Mouse (Mus musculus): ENCODE results near the gene Rarres1.
A peak's percentile ranks its signal among the peaks of the same experiment; 100 is the strongest.

The Rarres1 gene

GRCm38 (mm10) chr3:67503878-67504277 lies 11.4 kb downstream of the Rarres1 start:
- peaks cover 60% of the 10 kb centered on the region for H3K4me1 ChIP-seq (replicated peaks; ENCODE audit: low read depth, low read length)
- H3K27me3 ChIP-seq (ENCODE audit: insufficient read depth, low read length): no peaks in the 10 kb centered on the region

GRCm38 (mm10) chr3:67499406-67499791 lies 15.9 kb downstream of the Rarres1 start:
- no peaks in the 10 kb centered on the region for H3K27me3 ChIP-seq (ENCODE audit: insufficient read depth, low read length)
- H3K4me1 ChIP-seq (replicated peaks; ENCODE audit: low read depth, low read length): peaks cover 27% of the 10 kb centered on the region
- H3K4me3 ChIP-seq (replicated peaks; ENCODE audit: low read length): no peak overlapping the region
- H3K36me3 ChIP-seq (ENCODE audit: insufficient read depth, low read length): no peaks in the 10 kb centered on the region
- peaks cover 17% of the 10 kb centered on the region for H3K9me3 ChIP-seq (ENCODE audit: low read length)
- no peak for TF ChIP-seq POU5F1 (IDR thresholded peaks at IDR 0.05; ENCODE audit: borderline replicate concordance, low read length)
- no peak for TF ChIP-seq NANOG (IDR thresholded peaks at IDR 0.05; ENCODE audit: borderline replicate concordance, low read length)
- TF ChIP-seq CTCF (conservative IDR thresholded peaks at IDR 0.05; ENCODE audit: low read length): no peak

More at GRCm38 (mm10) chr3:67503878-67504277, 11.4 kb downstream of the Rarres1 start:
- Histone ChIP-seq H3K36me3 (ENCODE audit: insufficient read depth, low read length) (no peaks in the 10 kb centered on the region), H3K4me3 (replicated peaks; ENCODE audit: low read length) (peak overlapping the region; percentile 45), H3K9me3 (ENCODE audit: low read length) (peaks cover 33% of the 10 kb centered on the region)
- TF ChIP-seq CTCF (conservative IDR thresholded peaks at IDR 0.05; ENCODE audit: low read length) (no peak), NANOG (IDR thresholded peaks at IDR 0.05; ENCODE audit: borderline replicate concordance, low read length) (peak; percentile 70; the same call in 1 of the 2 replicates)

- Histone ChIP-seq H3K4me3 (replicated peaks; ENCODE audit: low read length) (no peak overlapping the region), H3K4me1 (replicated peaks; ENCODE audit: low read depth, low read length) (peaks cover 22% of the 10 kb centered on the region), H3K9me3 (ENCODE audit: low read length) (peaks cover 17% of the 10 kb centered on the region), H3K27me3 (ENCODE audit: insufficient read depth, low read length) (0 out of 2 replicates have a peak, but pooled peaks cover under 1% of the 10 kb centered on the region), H3K36me3 (ENCODE audit: insufficient read depth, low read length) (no peaks in the 10 kb centered on the region)
- TF ChIP-seq POU5F1 (IDR thresholded peaks at IDR 0.05; ENCODE audit: borderline replicate concordance, low read length): no peak
- TF ChIP-seq CTCF (conservative IDR thresholded peaks at IDR 0.05; ENCODE audit: low read length): no peak
- no peak for TF ChIP-seq NANOG (IDR thresholded peaks at IDR 0.05; ENCODE audit: borderline replicate concordance, low read length)
Observed at GRCm38 (mm10) chr3:67498773-67499405, 16.4 kb downstream of the Rarres1 start.

- Histone ChIP-seq H3K4me1 (replicated peaks; ENCODE audit: low read depth, low read length) (peaks cover 14% of the 10 kb centered on the region), H3K27me3 (ENCODE audit: insufficient read depth, low read length) (peaks cover 8% of the 10 kb centered on the region; the same call in 1 of the 2 replicates), H3K36me3 (ENCODE audit: insufficient read depth, low read length) (no peaks in the 10 kb centered on the region), H3K4me3 (replicated peaks; ENCODE audit: low read length) (no peak overlapping the region), H3K9me3 (ENCODE audit: low read length) (peaks cover 17% of the 10 kb centered on the region)
- TF ChIP-seq NANOG (IDR thresholded peaks at IDR 0.05; ENCODE audit: borderline replicate concordance, low read length) (no peak), POU5F1 (IDR thresholded peaks at IDR 0.05; ENCODE audit: borderline replicate concordance, low read length) (no peak), CTCF (conservative IDR thresholded peaks at IDR 0.05; ENCODE audit: low read length) (no peak)
Observed at GRCm38 (mm10) chr3:67497998-67498397, 17.3 kb downstream of the Rarres1 start.

- peaks cover 17% of the 10 kb centered on the region for H3K9me3 ChIP-seq (ENCODE audit: low read length)
- peaks cover 8% of the 10 kb centered on the region; the same call in 1 of the 2 replicates for H3K27me3 ChIP-seq (ENCODE audit: insufficient read depth, low read length)
- H3K4me3 ChIP-seq (replicated peaks; ENCODE audit: low read length): no peak overlapping the region
- TF ChIP-seq CTCF (conservative IDR thresholded peaks at IDR 0.05; ENCODE audit: low read length) (no peak), POU5F1 (IDR thresholded peaks at IDR 0.05; ENCODE audit: borderline replicate concordance, low read length) (no peak), NANOG (IDR thresholded peaks at IDR 0.05; ENCODE audit: borderline replicate concordance, low read length) (no peak)
- no peaks in the 10 kb centered on the region for H3K36me3 ChIP-seq (ENCODE audit: insufficient read depth, low read length)
- peaks cover 17% of the 10 kb centered on the region for H3K4me1 ChIP-seq (replicated peaks; ENCODE audit: low read depth, low read length)
Observed at GRCm38 (mm10) chr3:67496310-67496709, 19.0 kb downstream of the Rarres1 start.

GRCm38 (mm10) chr3:67493132-67493531 lies 22.2 kb downstream of the Rarres1 start:
- H3K27me3 ChIP-seq (ENCODE audit: insufficient read depth, low read length): peaks cover 8% of the 10 kb centered on the region; the same call in 1 of the 2 replicates
- peaks cover 22% of the 10 kb centered on the region for H3K4me1 ChIP-seq (replicated peaks; ENCODE audit: low read depth, low read length)
- TF ChIP-seq NANOG (IDR thresholded peaks at IDR 0.05; ENCODE audit: borderline replicate concordance, low read length): no peak
- TF ChIP-seq CTCF (conservative IDR thresholded peaks at IDR 0.05; ENCODE audit: low read length): no peak
- TF ChIP-seq POU5F1 (IDR thresholded peaks at IDR 0.05; ENCODE audit: borderline replicate concordance, low read length): no peak
- no peak overlapping the region for H3K4me3 ChIP-seq (replicated peaks; ENCODE audit: low read length)
- H3K36me3 ChIP-seq (ENCODE audit: insufficient read depth, low read length): no peaks in the 10 kb centered on the region
- peaks cover 2% of the 10 kb centered on the region for H3K9me3 ChIP-seq (ENCODE audit: low read length)

- Histone ChIP-seq H3K27me3 (ENCODE audit: insufficient read depth, low read length) (peaks cover 8% of the 10 kb centered on the region; the same call in 1 of the 2 replicates), H3K9me3 (ENCODE audit: low read length) (no peaks in the 10 kb centered on the region), H3K4me1 (replicated peaks; ENCODE audit: low read depth, low read length) (peaks cover 29% of the 10 kb centered on the region), H3K36me3 (ENCODE audit: insufficient read depth, low read length) (no peaks in the 10 kb centered on the region), H3K4me3 (replicated peaks; ENCODE audit: low read length) (no peak overlapping the region)
- no peak for TF ChIP-seq NANOG (IDR thresholded peaks at IDR 0.05; ENCODE audit: borderline replicate concordance, low read length)
- TF ChIP-seq POU5F1 (IDR thresholded peaks at IDR 0.05; ENCODE audit: borderline replicate concordance, low read length): no peak
- no peak for TF ChIP-seq CTCF (conservative IDR thresholded peaks at IDR 0.05; ENCODE audit: low read length)
Observed at GRCm38 (mm10) chr3:67492086-67492869, 23.0 kb downstream of the Rarres1 start.

GRCm38 (mm10) chr3:67490156-67490555 lies 25.2 kb downstream of the Rarres1 start:
- Histone ChIP-seq H3K9me3 (ENCODE audit: low read length) (no peaks in the 10 kb centered on the region), H3K4me3 (replicated peaks; ENCODE audit: low read length) (no peak overlapping the region), H3K4me1 (replicated peaks; ENCODE audit: low read depth, low read length) (peaks cover 36% of the 10 kb centered on the region), H3K27me3 (ENCODE audit: insufficient read depth, low read length) (peaks cover 8% of the 10 kb centered on the region; the same call in 1 of the 2 replicates), H3K36me3 (ENCODE audit: insufficient read depth, low read length) (no peaks in the 10 kb centered on the region)
- TF ChIP-seq POU5F1 (IDR thresholded peaks at IDR 0.05; ENCODE audit: borderline replicate concordance, low read length) (no peak), CTCF (conservative IDR thresholded peaks at IDR 0.05; ENCODE audit: low read length) (no peak), NANOG (IDR thresholded peaks at IDR 0.05; ENCODE audit: borderline replicate concordance, low read length) (no peak)

Measured in E14TG2a.4 (cell line).